Mouse (Mus musculus): ENCODE data around the gene Ptpn18.

- TF ChIP-seq GATA1 (IDR thresholded peaks at IDR 0.05; ENCODE audit: low read length) (no peak), TAL1 (IDR thresholded peaks at IDR 0.05; ENCODE audit: low read length) (no peak)
Measured at GRCm38 (mm10) chr1:34432411-34432775, 27.2 kb upstream of the Ptpn18 start.

All from erythroblast, embryonic 14.5 days (primary cell).